In genomic region chr3:126397451-126397850, GRCm38 (mm10) we compare ENCODE assay signal across 1 mouse cellular context.
TF ChIP-seq lines count a peak whose summit lies in the region.

No protein-coding gene starts in this region.

TF ChIP-seq in MEL, 35 proteins besides CTCF, POLR2A, EP300 and RAD21:
- TF ChIP-seq CHD1 (IDR thresholded peaks at IDR 0.05; ENCODE audit: low read depth, low read length): no peak
- no peak for TF ChIP-seq MEF2A (IDR thresholded peaks at IDR 0.05; ENCODE audit: extremely low read depth, insufficient replicate concordance, low read depth, low read length, poor library complexity, severe bottlenecking)
- TF ChIP-seq TCF12 (IDR thresholded peaks at IDR 0.05; ENCODE audit: low read depth, low read length): no peak
- TF ChIP-seq MAFK (IDR thresholded peaks at IDR 0.05; ENCODE audit: borderline replicate concordance, low read depth, low read length): no peak
- no peak for TF ChIP-seq MYC (IDR thresholded peaks at IDR 0.05; ENCODE audit: low read depth, low read length)
- no peak for TF ChIP-seq ZMIZ1 (IDR thresholded peaks at IDR 0.05; ENCODE audit: low read depth, low read length)
- no peak for TF ChIP-seq POLR2AphosphoS2 (IDR thresholded peaks at IDR 0.05; ENCODE audit: low read length)
- no peak for TF ChIP-seq HCFC1 (IDR thresholded peaks at IDR 0.05; ENCODE audit: low read depth, low read length)
- TF ChIP-seq GATA1 (IDR thresholded peaks at IDR 0.05; ENCODE audit: low read depth, low read length): no peak
- TF ChIP-seq USF1 (IDR thresholded peaks at IDR 0.05; ENCODE audit: low read depth, low read length): no peak
TF ChIP-seq in MEL: peak in this region for 0.
